Mouse (Mus musculus) left cerebral cortex, postnatal 25 days (tissue): Measurements from ENCODE around the gene Clec4f. TPM values are rescaled to one million over a fixed set of nuclear protein-coding genes. Genes with fewer than 3 reads are reported as not detected.
A peak's percentile ranks its signal among the peaks of the same experiment; 100 is the strongest.

ENCODE experiments used
- DNase-seq, 2 experiments: peaks; one replicate each; pipeline ENCODE4 v3.0.0; 2022; ENCODE audit warnings: low spot score in 2 of 2, mixed read lengths in 1 of 2
- intact Hi-C: fragments of 180-260 bp; cut with DNase I; formaldehyde crosslinking; loops from one replicate; pipeline ENCODE4 v1.15.1; 2025
- total RNA-seq, 2 experiments: library from RNA; stranded (reverse); gene quantifications; 2 replicates each; pipeline ENCODE4 v1.2.3; 2021

Clec4f gene
- not detected for total RNA-seq

DNA sequence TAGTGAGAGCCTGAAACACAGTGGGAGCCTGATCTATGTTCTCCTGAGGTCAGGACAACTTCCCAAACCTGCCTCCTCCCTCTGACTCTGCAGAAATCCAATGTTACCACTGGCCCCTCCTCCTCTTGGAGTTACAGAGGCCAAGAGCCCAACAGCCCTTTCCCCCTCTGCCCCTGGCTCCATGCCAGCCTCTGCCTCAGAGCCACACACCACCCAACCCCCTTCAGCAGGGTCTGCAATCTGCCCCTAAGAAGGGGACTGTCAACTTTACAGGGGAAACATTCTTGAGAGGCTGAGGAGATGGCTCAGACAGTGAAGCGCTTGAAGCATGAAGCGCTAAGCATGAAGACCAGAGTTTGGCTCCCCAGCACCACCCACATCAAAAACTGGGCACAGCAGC lies at the start of gene Clec4f:
Gene Clec4f, minus strand, starts transcription at position 101 of the 400 bp plus-strand sequence.
- intact Hi-C loops: no loop called here
- no peak for DNase-seq

DNA sequence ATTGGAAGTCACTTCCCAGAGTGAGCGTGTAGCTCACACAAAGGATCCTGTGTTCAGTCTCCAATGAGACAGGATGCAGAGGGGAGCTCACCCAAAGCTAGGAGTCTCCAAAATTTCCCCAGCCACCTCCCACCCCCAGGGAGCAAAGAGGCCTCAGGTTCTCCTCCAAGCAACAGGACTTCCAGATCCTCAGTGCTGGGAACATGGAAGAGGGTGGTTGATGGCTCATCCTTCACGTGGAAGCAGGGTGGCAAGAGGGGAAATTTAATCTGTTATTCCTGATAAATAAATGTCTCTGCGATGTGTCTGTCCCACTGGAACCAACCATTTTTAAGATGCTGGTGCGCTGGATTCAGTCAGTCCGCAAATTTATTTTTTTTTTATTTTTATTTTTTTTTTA lies 48.7 kb upstream of the Clec4f start:
- intact Hi-C loops: no loop called here
- no peak for DNase-seq

DNA sequence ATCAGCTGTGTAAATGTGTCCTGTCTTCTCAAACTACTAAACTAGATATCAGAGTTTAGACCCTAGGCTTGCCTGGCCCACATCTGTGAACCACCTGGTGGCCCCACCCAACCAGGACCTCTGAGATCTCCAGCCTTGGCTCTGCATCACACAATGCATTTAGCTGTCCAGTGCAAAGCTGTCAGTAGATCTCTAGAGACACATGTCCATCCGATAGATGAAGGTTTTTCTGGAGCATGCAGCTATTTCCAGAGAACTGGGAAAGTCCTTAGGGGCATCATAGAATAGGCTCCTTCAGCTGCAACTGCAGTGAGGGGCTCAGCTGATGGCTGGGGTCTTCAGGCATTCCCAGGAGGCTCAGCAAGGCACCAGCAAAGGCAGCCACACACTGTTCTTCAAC lies 48.3 kb upstream of the Clec4f start:
- intact Hi-C loops: no loop called here
- no peak for DNase-seq

DNA sequence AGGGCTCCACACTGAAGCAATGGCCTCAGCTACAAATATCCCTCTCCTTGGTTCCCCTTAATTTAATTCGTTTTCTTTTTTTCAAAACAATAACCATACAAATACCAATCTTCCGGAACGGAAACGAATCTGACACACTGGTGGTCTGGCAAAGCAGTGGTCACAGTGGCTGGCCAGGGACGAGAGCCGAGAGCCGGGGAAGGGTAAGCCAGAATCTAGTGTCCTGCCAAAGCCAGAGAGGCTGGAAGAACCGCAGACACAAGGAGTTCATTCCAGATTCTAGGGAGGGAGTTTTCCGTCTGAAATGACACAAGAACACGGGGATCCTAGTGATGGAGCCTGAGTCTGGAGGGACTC lies 47.7 kb upstream of the Clec4f start:
- DNase-seq: no peak
- intact Hi-C loops: loop anchor here (2.0 kb wide), 1 partner anchor 13 kb away; no protein-coding TSS in a partner anchor

DNA sequence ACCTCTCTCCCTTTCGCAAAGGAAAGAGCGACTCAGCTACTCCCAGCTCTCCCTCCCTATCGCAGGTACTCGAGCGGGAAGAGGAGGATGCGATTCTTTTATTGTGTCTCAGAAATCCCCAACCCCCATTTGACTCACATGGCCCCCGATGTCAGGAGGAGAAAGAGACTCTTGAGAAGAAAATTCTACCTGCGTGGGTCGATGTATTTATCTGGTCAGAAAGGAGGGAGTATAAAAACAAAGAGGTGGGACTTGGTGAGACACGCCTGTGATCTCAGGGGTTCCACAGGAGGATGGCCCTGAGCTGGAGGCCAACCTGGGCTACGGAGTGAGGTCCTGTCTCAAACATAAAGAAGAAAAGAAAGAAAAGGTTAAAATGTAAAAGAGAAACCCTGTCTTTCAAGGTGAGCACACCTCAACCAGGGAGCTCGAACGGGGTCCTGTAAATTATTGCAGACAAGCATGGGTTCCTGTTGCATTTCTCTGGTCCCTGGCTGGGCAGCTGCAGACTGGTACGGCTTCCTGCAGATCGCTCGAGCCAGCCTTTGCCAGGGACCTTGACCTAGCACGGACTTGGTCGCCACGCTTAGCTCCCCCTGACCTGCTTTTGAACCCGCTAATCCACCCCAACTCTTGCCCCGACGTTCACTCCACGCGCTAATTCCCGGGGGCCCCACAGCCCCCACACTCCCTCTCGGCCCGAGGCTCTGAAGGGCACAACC lies 47.2 kb upstream of the Clec4f start:
- intact Hi-C loops: loop anchor here (2.0 kb wide), 1 partner anchor 14 kb away; no protein-coding TSS in a partner anchor
- no peak for DNase-seq

DNA sequence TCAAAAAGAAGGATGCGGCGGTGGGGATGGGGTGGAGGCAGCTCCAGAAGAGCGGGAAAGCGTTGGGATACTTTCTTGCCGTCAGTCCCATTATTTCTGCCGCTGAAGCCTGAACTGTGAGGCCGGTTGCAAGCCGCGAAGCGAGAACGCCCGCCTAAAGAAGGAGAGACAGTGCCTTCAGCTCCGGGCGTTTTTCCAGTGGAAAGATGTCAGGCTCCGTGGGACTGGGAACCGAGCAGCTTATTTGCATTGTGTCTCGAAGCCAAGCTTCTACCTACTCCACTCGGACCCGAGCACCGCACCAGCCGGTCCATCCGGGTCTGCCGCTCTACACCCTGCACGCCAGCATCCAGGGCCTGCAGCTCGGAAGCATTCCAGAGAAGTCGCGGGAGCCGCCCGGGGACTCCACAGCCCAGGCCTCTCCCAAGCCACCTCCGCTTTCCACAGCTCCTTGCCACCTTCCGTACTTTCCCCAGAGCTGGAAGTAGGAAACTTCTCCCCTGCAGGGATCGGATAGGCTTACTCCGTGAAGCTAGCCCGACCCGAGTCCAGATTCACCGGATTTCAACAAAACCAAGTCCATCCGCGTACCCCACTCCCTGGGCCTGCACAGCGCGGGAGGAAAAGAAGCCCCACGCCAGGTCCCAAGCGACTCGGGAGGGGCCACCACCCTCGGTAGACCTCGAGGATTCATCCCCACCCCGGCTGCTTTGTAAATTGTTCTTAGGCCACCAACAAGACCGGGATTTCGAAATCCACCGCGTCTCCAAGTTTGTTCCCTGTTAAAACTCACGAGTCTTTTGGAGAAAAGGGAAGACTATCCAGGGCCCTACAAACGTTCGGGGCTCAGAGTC lies 46.4 kb upstream of the Clec4f start:
- DNase-seq: no peak
- intact Hi-C loops: loop anchor here (2.0 kb wide), 1 partner anchor 14 kb away; no protein-coding TSS in a partner anchor

DNA sequence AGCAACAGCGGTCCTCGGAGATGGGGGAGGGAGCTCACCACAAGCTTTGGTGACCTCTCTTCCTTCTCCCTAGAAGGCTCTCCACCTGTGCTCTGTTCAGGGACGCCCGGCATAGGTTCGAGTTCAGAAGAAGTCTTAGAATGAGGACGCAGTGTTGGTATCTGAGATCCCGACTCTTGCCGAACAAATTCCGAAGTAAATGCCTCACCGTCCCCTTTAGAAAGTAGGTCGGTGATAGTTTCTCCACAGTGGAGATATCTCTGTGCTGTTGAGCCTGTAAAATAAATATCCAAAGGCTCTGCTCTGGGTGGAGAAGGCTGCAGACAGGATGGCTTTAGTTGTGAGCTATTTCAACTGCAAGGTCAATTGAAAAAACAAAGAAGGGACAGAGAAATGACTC lies 45.0 kb upstream of the Clec4f start:
- no peak for DNase-seq
- intact Hi-C loops: no loop called here

DNA sequence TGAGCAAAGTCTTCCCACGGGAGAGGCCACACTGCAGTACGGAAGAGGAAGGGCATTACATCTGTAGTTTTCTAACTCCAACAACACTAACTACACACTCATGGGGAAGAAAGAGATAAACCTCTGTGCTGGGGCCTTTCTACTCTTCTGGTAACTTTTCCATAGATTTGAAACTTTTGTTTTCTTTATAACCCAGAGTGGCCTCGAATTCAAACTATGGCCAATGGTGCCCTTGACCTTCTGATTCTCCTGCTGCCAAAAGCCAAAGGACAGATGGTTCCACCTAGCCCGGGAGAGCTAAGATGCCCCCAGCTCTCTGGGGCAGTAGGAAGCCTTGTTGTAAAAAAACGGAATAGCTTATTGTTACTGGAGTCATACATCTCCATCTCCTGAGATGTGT lies 44.0 kb upstream of the Clec4f start:
- intact Hi-C loops: no loop called here
- DNase-seq: no peak

DNA sequence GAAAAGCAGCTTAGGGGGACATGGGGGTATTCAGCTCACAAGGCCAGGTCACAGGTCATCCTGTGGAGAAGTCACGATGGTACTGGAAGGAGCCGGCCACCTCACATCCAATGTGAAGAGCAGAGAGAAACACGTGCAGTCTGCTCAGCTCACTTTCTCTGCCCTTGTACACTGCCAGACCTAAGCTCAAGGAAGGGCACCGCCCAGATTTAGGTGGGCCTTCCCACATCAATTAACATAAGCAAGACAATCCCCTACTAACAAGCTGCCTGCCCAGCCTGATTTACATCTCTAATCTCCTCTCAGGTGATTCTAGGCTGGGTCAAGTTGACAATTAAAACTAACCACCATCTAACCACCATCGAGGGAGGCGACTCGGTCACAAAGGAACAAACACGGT lies 41.9 kb upstream of the Clec4f start:
- intact Hi-C loops: no loop called here
- no peak for DNase-seq

DNA sequence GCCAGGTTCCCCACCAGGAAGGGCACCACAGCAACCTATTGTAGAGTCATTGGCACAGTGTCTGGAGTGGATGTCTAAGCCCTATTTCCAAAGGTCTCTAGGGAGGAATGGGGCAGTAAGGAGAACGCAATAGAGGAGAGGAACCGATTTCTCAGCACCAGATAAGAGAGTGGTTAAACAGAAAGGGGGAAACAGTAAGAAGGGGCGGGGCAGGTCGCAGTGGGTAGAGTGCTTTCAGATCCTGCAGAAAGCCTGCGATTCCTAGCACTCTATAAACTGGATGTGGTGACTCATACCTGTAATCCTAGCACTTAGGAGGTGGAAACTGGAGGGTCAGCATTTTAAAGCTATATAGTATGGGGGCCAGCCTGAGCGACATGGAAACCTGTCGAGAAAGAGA lies 40.7 kb upstream of the Clec4f start:
- intact Hi-C loops: no loop called here
- no peak for DNase-seq

DNA sequence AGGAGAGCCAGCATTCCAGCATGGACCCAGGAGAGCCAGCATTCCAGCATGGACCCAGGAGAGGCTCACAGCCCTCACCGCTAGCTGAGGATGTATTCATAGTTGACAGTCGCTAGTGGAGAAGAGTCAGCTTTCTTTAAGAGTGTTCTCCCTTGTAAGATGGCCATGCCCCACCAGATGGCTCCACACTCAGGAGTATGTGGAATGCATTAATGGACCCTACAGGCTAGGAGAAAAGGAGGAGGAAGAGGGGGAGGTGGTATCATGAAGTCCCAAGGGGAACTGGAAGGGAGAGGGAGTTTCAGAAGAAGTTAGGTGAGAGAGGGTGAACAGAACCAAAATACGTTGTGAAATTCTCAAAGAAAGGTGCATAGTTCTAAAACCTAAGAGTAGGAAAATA lies 39.7 kb upstream of the Clec4f start:
- intact Hi-C loops: no loop called here
- DNase-seq: no peak

DNA sequence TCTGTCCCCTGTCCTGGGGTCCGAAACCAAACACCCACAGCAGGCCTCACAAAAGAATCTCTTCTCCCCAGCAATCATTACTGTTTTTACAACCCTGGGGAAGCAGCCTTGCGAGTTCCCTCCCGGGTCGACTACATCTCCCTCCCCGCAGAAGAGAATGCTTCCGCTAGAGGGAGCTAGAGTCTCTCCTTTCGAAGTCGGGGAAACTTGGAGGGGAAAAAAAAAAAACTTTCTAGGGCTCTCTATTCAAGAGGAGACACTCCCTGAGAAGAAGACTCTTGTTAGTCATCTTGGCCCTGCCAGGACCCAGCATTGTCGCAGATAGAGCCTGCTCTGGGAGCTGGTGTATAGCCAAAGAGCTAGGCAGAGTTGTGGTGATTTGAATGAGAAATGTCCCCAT lies 37.8 kb upstream of the Clec4f start:
- DNase-seq: peak in 1 of 2 experiments; percentile 28
- intact Hi-C loops: loop anchor here (1.0 to 5.0 kb wide), 2 partner anchors 33 to 56 kb away; no protein-coding TSS in a partner anchor

DNA sequence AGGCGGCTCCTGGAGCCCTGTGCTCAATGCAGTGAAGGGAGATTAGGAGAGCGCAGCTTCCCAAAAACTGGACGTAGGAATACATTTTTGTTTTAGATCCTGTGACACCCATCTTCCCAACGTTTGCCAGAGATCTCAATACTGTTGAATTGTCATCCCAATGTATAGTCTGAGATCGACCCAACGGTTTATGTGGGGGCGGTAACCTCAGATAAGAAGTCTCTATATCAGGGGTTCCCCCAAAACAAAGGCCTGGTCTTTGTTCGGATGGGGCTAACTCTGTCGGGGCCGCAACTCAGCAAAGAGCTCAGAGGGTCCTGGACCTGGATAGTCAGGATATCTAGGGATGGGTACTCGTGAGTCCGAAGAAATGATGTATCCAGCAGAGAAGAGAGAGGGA lies 37.0 kb upstream of the Clec4f start:
- intact Hi-C loops: loop anchor here (1.0 to 5.0 kb wide), 2 partner anchors 34 to 57 kb away; no protein-coding TSS in a partner anchor
- no peak for DNase-seq

DNA sequence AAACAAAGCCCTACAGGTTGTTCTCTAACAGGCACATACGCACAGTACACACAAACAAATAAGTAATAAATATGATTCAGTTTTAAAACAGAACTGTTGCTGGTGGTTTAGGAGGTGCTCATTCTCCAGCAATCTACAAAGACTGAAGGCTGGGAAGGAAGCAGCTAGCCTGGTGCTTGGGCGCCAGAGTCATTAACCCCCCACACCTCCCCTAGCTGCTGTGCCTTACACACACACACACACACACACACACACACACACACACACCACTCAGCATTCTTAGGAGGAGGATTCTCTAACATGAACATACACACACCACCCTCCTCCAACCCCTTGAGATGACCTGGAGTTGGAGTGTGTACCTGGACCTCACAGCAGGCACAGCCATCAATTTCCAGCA lies 34.9 kb upstream of the Clec4f start:
- no peak for DNase-seq
- intact Hi-C loops: loop anchor here (5.0 kb wide), 1 partner anchor 36 kb away; no protein-coding TSS in a partner anchor

DNA sequence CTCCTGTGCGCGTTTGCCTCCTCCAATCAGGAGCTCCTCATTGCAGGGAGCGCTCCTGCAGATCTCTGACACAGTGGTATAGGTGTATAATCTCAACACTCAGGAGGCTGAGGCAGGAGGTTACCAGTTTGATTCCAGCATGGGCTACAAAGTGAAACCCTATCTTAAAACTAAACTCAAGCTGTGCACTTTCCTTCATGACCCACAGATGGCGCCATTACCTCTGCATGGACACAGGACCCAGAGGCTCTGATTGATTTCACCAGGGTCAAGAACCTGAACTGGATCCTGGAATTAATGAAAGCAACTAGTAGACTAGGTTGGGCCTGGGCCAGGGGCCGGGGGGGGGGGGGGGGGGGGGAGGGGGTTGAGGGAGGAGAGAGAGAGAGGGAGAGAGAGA lies 34.3 kb upstream of the Clec4f start:
- DNase-seq: no peak
- intact Hi-C loops: loop anchor here (5.0 kb wide), 1 partner anchor 37 kb away; no protein-coding TSS in a partner anchor

DNA sequence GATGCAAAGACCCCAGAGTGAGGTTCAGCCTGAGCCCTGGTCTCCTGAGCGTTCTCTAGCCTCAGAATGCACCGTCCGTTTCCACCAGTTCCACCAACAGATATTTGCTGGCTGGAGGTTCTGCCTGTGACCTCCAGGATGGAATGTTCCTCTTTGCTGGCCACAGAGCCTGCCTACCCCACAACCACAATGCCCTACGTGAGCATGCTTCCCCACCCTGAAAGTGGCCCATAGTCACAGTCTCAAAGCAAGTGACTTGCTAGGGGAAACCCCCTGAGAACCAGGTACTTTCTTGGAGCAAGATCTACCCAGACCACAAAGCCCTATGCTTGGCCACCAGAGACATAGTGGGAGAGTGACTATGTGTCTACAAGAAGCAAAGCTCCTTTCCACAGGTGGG lies 33.4 kb upstream of the Clec4f start:
- intact Hi-C loops: no loop called here
- DNase-seq: no peak

DNA sequence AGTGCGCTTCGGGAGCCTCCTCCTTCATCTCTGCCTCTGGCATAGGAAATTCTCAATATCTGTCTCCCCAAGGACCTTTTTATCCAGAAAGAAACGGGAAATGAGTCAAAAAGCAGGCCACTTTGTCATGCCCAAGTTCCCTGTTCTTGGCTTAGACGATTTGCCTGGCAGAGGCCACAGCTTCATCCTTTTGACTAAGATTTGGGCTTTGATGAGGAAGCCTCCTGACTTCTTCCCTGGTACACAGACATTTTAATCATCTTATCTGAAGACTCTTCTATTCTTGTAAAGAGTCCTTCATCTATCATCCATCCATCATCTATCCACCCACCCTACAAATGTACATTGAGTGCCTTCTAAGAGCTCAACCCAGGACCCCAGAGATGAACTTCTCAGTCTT lies 21.8 kb upstream of the Clec4f start, which contains the start of gene Cd207:
Gene Cd207, minus strand, starts transcription at position 101 of the 400 bp plus-strand sequence.
- DNase-seq: no peak
- intact Hi-C loops: loop anchor here (10.0 kb wide), 1 partner anchor 453 kb away; no protein-coding TSS in a partner anchor

DNA sequence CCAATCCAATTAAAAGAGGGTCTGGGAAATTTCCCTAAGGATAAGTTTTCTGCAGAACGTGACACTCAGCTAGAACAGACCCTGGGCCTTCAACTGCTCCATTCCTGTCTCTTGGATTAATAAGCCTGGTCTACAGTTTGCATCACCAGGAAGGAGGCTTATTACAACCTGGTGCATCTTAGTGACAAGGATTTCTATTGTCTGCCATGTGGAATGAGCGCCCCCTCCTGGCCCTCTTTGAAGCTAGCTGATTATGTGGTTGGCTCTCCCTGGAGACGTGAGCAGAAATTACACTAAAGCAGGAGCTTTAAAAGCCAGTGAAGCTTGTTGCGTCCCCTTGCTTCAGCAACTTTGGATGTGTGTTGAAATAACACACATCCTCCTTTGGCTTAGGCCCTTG lies 17.4 kb upstream of the Clec4f start:
- intact Hi-C loops: loop anchor here (1.0 to 10.0 kb wide), 3 partner anchors 90 to 449 kb away; no protein-coding TSS in a partner anchor

DNA sequence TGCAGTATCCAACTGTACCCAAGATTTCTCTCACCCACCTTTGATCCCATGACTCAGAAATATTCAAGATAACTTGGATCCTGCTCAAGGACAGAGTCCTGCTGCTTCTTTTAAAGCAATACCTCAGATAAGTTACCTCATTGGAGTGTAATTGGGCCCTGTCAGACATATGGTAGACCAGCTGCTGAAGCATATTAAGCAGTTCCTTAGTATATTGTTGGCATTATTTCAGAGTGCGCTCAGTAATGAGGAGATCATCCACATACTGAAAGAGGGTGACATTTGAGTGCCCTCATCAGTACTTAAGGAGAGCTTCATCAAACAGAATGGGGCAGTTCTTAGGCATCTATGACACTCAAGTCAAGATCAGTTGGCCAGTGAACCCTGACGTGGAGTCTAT lies 9.0 kb upstream of the Clec4f start:
- intact Hi-C loops: no loop called here
- peak in 1 of 2 experiments; percentile 1 for DNase-seq

More for the DNA sequence above, 17.4 kb upstream of the Clec4f start:
- DNase-seq: peak; percentile 71 to 82

DNA sequence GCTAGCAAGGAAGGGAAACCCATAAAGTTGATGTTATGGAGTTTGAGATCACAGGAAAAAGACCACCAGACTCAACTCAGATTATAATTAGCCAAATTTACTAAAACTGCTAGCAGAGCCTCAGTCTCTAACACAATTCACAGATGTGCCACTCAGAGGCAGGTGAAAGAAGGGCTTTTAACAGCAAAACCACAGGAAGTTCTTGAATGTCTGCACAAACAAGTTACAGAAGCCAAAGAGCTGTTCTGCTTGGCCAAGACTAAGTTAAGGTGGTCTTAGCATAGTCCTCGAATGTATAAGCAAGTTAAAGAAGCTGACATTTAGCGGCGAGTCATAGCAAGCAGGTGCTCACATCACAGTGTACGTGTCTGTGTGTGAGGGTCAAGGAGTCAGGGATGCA lies 4.8 kb upstream of the Clec4f start:
- DNase-seq: no peak
- intact Hi-C loops: no loop called here
